Mouse (Mus musculus) right cerebral cortex, postnatal 36 days (tissue): ENCODE results near the gene Micall2.
A peak's percentile ranks its signal among the peaks of the same experiment; 100 is the strongest.
"Not testable (repeated sequence)": the region's sequence is repeated elsewhere in the genome, so short reads cannot be mapped to it uniquely, and the experiment has no call there.

Experiments
- DNase-seq, 2 experiments: peaks; one replicate each; pipeline ENCODE4 v3.0.0; 2022; ENCODE audit warnings: low spot score in 2 of 2, mixed read lengths in 1 of 2

Gene Micall2

DNA sequence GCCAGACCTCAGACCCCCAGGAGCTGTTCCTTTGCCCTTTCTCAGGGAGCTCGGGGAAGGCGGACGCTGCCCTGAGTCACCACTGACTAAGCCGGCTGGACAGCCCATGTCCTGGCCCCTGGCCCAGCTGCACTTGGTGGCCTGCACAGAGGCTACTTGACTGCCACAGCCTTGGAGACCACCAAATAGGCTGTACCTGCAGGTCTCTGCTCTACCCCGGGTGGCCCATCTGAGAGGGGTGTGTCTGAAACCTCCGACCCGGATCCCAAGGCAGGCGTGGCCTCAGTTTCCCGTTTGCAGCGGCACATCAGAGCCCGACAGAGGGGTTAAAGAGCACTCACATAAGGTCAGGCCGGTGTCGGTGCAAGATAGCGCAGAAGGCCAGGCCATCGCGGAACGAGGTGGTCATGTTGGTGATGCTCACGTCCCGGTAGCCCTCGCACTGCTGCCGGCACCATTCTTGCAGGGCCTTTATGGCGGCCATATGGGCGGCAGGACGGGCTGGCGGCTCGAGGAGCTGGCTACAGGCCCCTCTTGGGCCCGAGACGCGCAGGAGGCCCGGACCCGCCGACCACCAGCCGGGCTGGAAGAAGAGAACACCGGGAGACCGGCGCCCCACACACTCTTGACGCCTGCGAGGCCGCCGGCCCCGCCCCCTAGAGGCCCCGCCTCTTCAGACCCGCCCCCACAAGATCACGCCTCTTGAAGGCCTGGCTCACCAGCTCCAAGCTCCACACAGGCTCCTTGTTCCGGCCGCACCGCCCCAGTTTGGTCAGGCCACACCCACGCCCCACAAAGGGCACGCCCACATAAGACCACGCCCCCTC lies at the start of gene Micall2:
Gene Micall2 (minus strand): TSS at position 660 of the 827 bp plus-strand sequence.
- DNase-seq, result peak; percentile 82

DNA sequence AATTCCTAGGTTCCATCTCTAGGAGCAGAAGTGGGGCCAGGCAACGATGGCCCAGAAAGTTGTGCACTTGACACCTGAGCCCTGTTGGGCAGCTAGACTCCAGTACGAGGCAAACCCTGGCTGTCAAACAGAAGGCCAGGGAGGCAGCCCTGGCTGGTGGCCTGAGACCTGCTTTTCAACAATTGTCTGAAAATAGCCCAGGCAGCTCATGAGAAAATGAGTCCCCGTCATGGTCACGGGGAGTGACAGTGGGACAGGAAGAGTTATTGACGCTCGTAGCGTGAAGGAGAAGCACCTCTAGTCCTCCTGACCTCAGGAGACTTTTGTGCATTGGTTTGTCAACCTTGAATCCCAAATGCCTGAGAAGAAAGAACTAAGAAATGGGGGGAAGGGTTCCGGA lies 45.3 kb upstream of the Micall2 start:
- DNase-seq, result no peak

- DNase-seq, result no peak
Observed at GRCm38 (mm10) chr5:139776966-139777365, 40.8 kb upstream of the Micall2 start.

DNA sequence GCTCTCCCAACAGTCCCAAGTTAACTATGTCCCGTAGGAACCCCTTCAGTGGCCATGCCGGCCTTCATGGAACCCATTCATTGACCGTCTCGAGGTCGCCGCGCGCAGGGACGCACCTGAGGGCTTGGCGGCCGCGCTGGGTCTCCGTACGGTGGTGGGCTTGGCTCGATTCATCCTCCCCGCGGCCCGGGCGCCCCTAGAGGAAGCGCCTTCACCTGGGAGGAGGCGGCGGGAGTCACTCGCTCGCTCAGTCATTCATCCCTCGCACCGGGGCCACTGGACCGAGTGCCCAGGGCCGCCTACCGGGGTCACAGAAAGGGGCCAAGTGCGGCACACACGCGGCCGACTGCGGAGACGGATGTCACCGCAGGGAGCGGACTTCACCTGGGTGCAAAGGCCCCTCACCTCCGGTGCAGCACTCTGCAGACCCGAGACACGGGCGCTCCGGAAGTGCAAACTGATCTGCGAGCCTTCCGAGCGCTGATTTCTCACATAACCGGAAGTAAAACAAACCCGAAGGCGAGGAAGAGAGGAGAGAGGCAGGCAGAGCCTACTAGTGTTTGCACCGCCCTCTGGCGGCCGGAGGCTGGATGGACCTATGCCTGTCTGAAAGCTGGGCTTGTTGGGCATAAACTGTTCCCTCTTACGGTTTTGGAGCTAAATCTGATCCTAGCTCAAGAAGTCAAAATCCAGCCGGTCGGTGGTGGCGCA lies 39.2 kb upstream of the Micall2 start, which contains the start of gene Ints1:
Gene Ints1 (minus strand): TSS at position 459 of the 711 bp plus-strand sequence.
- peak; percentile 94 to 96 for DNase-seq

GRCm38 (mm10) chr5:139768216-139768615 lies 32.1 kb upstream of the Micall2 start:
- no peak for DNase-seq

GRCm38 (mm10) chr5:139764296-139764695 lies 28.2 kb upstream of the Micall2 start:
- DNase-seq, result no peak

DNA sequence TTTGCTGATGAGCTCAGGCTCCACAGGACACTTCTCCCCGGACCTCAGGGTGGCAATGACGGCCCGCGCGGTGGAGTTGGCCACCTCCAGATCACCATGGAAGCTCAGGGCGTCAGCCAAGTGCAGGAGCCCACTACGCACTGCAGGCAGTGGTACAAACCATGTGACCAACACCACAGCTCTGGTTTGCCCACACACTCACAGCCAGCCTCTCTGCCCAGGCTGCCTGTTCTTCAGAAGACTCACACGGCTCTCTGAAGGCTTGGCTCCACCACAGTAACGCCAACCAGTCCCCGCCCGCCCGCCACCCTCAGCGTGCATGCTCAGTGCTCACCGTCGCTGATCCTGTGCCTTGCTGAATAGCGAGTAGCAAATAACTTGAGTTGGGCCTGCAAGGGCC lies 22.0 kb upstream of the Micall2 start:
- DNase-seq, result peak; percentile 79 to 83

GRCm38 (mm10) chr5:139756586-139756985 lies 20.4 kb upstream of the Micall2 start:
- DNase-seq, result no peak

GRCm38 (mm10) chr5:139756135-139756534 lies 20.0 kb upstream of the Micall2 start:
- DNase-seq, result no peak

DNA sequence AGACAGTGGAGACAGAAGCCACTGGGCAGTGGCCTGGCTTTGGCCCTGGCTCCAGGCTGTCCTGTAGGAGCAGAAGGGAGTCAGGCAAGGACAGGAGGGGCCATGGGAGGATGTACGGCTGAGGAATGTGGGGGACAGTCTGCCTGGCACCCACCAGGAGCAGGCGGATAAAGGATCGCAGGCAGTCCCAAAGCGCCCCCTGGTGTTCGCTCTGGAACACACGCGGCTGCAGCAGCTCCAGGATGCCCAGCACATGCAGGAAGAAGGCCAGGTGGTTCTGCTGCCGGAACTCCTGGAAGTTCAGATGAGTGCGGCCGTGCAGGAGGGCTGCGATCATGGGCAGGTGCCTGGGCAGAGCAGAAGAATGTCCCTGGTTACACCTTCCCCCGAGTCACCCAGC lies 18.6 kb upstream of the Micall2 start:
- DNase-seq, result peak in 1 of 2 experiments; percentile 50

- no peak for DNase-seq
Observed at GRCm38 (mm10) chr5:139750535-139750934, 14.4 kb upstream of the Micall2 start.

- no peak for DNase-seq
Observed at GRCm38 (mm10) chr5:139749413-139750125, 13.4 kb upstream of the Micall2 start.

DNA sequence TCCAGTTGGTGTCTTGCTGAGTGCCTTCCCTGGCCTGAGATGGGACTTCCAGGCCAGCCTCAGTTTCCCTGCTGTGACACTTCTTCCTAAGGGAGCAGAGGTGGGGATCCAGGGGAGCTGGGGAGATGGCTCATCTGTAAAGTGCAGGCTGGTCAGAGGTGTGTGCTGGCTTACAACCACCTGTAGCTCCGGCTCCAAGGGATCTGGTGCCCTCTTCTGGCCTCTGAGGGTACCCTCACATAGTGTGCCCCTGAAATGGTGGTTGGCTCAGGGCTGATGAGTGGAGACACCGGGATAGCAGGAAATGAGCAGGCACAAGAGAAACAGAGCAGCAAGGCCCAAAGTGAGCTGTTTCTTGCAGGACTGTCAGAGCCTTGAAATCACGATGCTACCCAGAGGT lies 9.6 kb upstream of the Micall2 start:
- no peak for DNase-seq

- not testable (repeated sequence) for DNase-seq
Observed at GRCm38 (mm10) chr5:139742640-139743039, 6.5 kb upstream of the Micall2 start.

- DNase-seq, result no peak
Observed at GRCm38 (mm10) chr5:139738592-139739315, 2.6 kb upstream of the Micall2 start.

GRCm38 (mm10) chr5:139737841-139738591 lies 1.9 kb upstream of the Micall2 start:
- no peak for DNase-seq

DNA sequence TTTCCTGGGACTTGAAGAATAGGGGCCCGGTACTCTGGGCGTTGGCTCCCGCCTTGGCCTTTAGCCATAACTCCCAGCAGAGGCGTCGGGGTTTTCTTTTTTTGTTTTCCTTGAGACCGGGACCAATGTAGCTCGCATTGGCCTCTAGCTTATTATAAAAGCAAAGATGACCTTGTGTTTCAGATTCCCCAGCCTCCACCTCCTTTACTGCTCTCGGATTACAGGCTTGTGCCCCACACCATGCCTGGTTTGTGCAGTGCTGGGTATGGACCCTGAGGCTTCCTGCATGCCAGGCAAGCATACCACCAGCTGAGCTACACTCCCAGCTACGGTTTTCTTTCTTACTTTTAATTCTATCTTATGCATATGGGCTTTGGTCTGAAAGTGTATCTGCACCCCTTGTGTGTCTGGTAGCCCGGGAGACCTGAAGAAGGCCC lies 386 bp upstream of the Micall2 start:
- no peak for DNase-seq

GRCm38 (mm10) chr5:139734746-139735145 lies 1.4 kb downstream of the Micall2 start:
- DNase-seq, result no peak

GRCm38 (mm10) chr5:139734016-139734415 lies 2.1 kb downstream of the Micall2 start:
- no peak for DNase-seq

DNA sequence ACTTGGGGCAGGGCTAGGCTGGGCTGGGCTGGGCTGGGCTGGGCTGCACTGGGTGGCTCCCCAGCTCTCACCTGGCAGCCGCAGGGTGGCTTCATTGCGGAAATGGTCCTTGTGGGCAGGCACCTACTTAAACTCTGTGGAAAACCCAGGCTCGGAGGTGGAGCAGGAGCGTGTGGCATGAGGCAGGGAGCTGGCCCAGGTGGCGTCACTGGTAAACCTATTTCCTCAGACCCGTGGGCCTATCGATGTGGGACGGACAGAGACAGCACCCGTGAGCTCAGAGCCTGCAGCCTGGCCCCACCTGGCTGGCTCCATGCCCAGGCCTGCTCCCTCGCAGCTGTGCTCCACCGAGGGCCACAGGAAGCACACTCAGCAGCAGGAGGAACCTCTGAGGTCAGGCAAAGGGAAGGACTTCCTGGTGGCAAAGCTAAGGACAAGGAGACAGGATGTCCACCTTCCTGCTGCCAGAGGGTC lies 3.5 kb downstream of the Micall2 start:
- no peak for DNase-seq
